Mouse (Mus musculus) liver, embryonic 11.5 days (tissue): Measurements from ENCODE around the gene Gabarap. TPM values are rescaled to one million over a fixed set of nuclear protein-coding genes. Genes with fewer than 3 reads are reported as not detected.

Experiments
- ATAC-seq: fragments of 200-750 bp; cut with Nextera tagmentation; replicated peaks from 2 replicates; pipeline ENCODE4 v1.8.0; 2017; ENCODE audit warnings: moderate number of reproducible peaks, mild to moderate bottlenecking, moderate TSS enrichment, moderate library complexity; ENCODE audit not compliant: low FRiP score
- DNase-seq: peaks from one replicate; pipeline ENCODE4 v3.0.0-alpha.2; 2017; ENCODE audit warnings: low spot score
- H3K27ac ChIP-seq: fragments of 300-500 bp; sonication (generic); 2 replicates; pipeline ENCODE4 v1.5.1; 2014; ENCODE audit warnings: mild to moderate bottlenecking, low read depth, low read length, control low read depth
- H3K27me3 ChIP-seq: fragments of 300-500 bp; sonication (generic); replicated peaks from 2 replicates; pipeline ENCODE4 v1.6.1; 2014; ENCODE audit warnings: low read length, mixed read lengths; ENCODE audit not compliant: control insufficient read depth, insufficient read depth
- H3K36me3 ChIP-seq: fragments of 300-500 bp; sonication (generic); 2 replicates; pipeline ENCODE4 v1.6.1; 2014; ENCODE audit warnings: mild to moderate bottlenecking, low read length, moderate library complexity, mixed read lengths; ENCODE audit not compliant: control insufficient read depth, insufficient read depth
- H3K4me1 ChIP-seq: fragments of 300-500 bp; sonication (generic); replicated peaks from 2 replicates; pipeline ENCODE4 v1.6.1; 2014; ENCODE audit warnings: low read length, mixed read lengths; ENCODE audit not compliant: control insufficient read depth, insufficient read depth
- H3K4me2 ChIP-seq: fragments of 300-500 bp; sonication (generic); 2 replicates; pipeline ENCODE4 v1.6.1; 2014; ENCODE audit warnings: mild to moderate bottlenecking, control low read depth, moderate library complexity
- H3K4me3 ChIP-seq: fragments of 300-500 bp; sonication (generic); 2 replicates; pipeline ENCODE4 v1.5.1; 2014; ENCODE audit warnings: low read depth, low read length, control low read depth
- H3K9ac ChIP-seq: fragments of 300-500 bp; sonication (generic); 2 replicates; pipeline ENCODE4 v1.6.1; 2014; ENCODE audit warnings: low read depth, low read length, control low read depth
- H3K9me3 ChIP-seq: fragments of 300-500 bp; sonication (generic); 2 replicates; pipeline ENCODE4 v1.6.1; 2016; ENCODE audit warnings: low read length, inconsistent platforms, mixed read lengths; ENCODE audit not compliant: control insufficient read depth
- WGBS: fragments of 180-500 bp; shearing (Covaris S2); extraction: QIAGEN DNeasy Blood & Tissue Kit; methylation state at CpG from one replicate; pipeline ENCODE4 v1.1.7; 2014; 5-methylcytosine and 5-hydroxymethylcytosine counted together
- microRNA counts: library from miRNA; unstranded; fragments of <30 nt; microRNA quantifications from one replicate; lab custom pipeline; 2015
- microRNA-seq: library from miRNA; unstranded; fragments of <30 nt; microRNA quantifications from one replicate; pipeline ENCODE4, GENCODE M21; 2017; ENCODE audit warnings: borderline number of aligned reads
- polyA plus RNA-seq: library from polyadenylated mRNA; unstranded; fragments of >200 nt; fragmentation: Nextera tagmentation; extraction: Ambion mirVana; gene quantifications from 2 replicates; pipeline ENCODE4 v1.2.1, GENCODE M21; 2014

Gene Gabarap
- polyA plus RNA-seq, 1 experiment from 2014 or later: 311 TPM

DNA sequence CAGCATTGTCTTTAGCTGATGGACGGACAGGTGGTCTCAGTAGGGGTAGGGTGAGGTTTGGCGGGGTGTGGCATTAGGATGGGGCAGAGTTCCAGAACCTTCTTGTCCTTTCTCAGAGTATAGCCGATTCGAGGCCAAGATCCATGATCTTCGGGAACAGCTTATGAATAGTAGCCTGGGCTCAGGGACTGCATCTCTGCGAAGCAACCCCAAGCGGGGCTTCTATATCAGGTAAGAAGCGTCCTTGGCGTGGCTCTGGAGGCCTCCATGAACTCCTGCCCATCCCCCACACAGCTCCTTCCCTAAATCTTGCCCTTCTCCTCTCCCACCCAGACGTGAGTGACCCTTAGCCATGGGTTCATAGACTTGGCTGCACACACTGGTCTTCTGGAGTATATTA, 48.7 kb downstream of the Gabarap start:
- Histone ChIP-seq H3K36me3 (no peaks in the 10 kb centered on the region; the same call in 1 of the 2 replicates), H3K27ac (no peak overlapping the region), H3K9ac (no peak overlapping the region), H3K9me3 (no peaks in the 10 kb centered on the region), H3K4me3 (no peak overlapping the region), H3K4me2 (no peak overlapping the region), H3K4me1 (peaks cover 4% of the 10 kb centered on the region; the same call in 1 of the 2 replicates), H3K27me3 (no peaks in the 10 kb centered on the region)
- DNase-seq: no peak
- WGBS: 88% methylated on average over 10 of the region's 10 CpGs
- ATAC-seq: no peak

DNA sequence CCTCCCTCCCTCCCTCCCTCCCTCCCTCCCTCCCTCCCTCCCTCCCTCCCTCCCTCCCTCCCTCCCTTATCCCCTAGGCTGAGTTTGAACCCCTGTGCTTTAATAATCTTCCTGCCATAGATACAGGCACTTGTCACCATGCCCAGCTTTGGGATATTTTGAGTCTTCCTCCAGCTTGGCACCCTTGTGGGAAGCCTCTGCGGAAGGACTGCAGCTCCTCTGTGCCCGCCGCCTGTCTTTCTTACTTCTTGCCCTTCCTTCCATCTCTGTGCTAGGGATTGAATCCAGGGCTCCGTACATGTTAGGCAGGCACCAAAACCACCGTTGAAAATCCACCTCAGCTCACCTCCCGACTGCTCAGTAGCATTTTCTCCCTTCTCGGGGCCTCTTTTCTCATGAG, 49.2 kb downstream of the Gabarap start:
- H3K27me3 ChIP-seq: no peaks in the 10 kb centered on the region
- H3K9ac ChIP-seq: no peak overlapping the region
- ATAC-seq (no peak), DNase-seq (no peak)
- H3K9me3 ChIP-seq: no peaks in the 10 kb centered on the region
- no peaks in the 10 kb centered on the region; the same call in 1 of the 2 replicates for H3K36me3 ChIP-seq
- WGBS: 72% methylated on average over 7 of the region's 7 CpGs
- no peak overlapping the region for H3K27ac ChIP-seq
- no peak overlapping the region for H3K4me3 ChIP-seq
- H3K4me2 ChIP-seq: no peak overlapping the region
- peaks cover 4% of the 10 kb centered on the region; the same call in 1 of the 2 replicates for H3K4me1 ChIP-seq

DNA sequence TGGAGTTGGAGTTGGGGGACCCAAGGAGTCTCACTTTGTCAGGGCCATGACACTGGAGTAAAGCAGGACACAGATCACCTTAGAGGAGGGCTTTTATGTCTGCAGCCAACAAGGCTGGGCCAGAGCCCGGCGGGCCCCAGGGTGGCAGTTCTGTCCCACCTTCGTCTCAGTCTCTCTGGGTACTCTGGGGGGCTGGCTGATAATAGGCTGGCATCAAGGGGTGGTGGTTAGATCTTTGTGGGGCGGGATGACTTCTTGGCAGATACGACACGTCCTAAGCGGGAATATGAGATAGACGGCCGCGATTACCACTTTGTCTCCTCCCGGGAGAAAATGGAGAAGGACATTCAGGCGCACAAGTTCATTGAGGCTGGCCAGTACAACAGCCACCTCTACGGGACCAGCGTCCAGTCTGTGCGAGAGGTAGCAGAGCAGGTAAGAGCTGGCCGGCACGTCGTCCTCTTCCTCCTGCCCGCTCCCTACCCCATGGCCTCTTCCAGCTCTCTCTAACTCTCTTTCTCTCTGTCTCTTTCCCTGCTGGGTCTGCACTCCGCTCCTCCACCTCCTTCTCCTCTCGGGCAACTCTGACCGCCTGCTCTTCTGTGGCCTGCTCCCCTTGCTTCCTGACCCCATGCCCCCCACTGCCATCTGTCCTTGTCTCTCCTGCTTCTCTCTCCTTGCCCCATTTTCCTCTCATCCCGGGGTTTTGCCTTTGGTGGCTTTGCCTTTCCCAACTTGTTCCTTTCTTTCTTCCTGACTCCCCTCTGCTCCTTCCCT, 51.6 kb downstream of the Gabarap start:
- 89% methylated on average over 23 of the region's 23 CpGs for whole genome bisulfite sequencing
- peaks cover 4% of the 10 kb centered on the region; the same call in 1 of the 2 replicates for H3K4me1 ChIP-seq
- no peaks in the 10 kb centered on the region for H3K9me3 ChIP-seq
- no peak for DNase-seq
- no peaks in the 10 kb centered on the region; the same call in 1 of the 2 replicates for H3K36me3 ChIP-seq
- H3K27ac ChIP-seq: no peak overlapping the region
- ATAC-seq: no peak
- H3K4me3 ChIP-seq: no peak overlapping the region
- no peaks in the 10 kb centered on the region for H3K27me3 ChIP-seq
- H3K4me2 ChIP-seq: no peak overlapping the region
- no peak overlapping the region for H3K9ac ChIP-seq

DNA sequence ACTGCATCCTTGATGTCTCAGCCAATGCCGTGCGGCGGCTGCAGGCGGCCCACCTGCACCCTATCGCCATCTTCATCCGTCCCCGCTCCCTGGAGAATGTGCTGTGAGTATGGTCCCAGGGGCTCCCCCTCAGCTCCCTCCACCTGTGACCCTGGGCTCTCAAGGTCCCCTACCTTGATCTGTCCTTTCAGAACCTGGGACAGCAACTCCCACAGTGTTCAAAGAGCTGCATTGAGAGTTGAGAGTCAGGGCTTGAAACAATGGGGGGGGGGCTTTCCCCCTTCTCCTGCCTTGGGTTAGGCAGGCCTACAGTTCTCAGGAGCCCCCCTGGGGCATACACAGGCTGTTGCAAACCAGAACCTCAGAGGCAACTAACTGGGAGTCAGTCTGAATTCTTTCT, 52.7 kb downstream of the Gabarap start:
- H3K4me3 ChIP-seq: no peak overlapping the region
- no peak for ATAC-seq

More for the DNA sequence above, 52.7 kb downstream of the Gabarap start:
- Histone ChIP-seq H3K9ac (no peak overlapping the region), H3K9me3 (no peaks in the 10 kb centered on the region), H3K27ac (no peak overlapping the region), H3K36me3 (no peaks in the 10 kb centered on the region; the same call in 1 of the 2 replicates), H3K27me3 (no peaks in the 10 kb centered on the region), H3K4me1 (peaks cover 4% of the 10 kb centered on the region; the same call in 1 of the 2 replicates), H3K4me2 (no peak overlapping the region)
- DNase-seq: no peak
- 88% methylated on average over 7 of the region's 7 CpGs for WGBS

MicroRNA genes within 50 kb of the gene (microRNA counts, 519-probe panel; counts per million panel counts)
- microRNA mmu-miR-324-3p (lab: Ali Mortazavi, UCI): not detected
- 5,452 counts per million, percentile 53 among the panel's probes with 10 or more counts for microRNA mmu-miR-324-5p (lab: Ali Mortazavi, UCI)

Small RNAs within 50 kb of the gene (microRNA-seq; reads per million reads assigned to microRNA genes)
- gene Gm44349: not detected
- gene Mir324: 6,372 reads per million, percentile 90 among the genes with 10 or more reads in this experiment

Other genes with a start within 250 kb of the Gabarap start
- 46.1 and 48.9 TPM in 2 replicates for gene Polr2a, start 232.5 kb upstream of the Gabarap start, polyA plus RNA-seq
- not detected in 2 replicates for gene Slc35g3, start 229.2 kb upstream of the Gabarap start, polyA plus RNA-seq
- 0.90 and 1.0 TPM in 2 replicates for gene Zbtb4, start 225.2 kb upstream of the Gabarap start, polyA plus RNA-seq
- 1.3 and 1.4 TPM in 2 replicates for gene Chrnb1, start 195.2 kb upstream of the Gabarap start, polyA plus RNA-seq
- gene Fgf11, start 189.3 kb upstream of the Gabarap start, polyA plus RNA-seq: 1.2 TPM in 2 replicates
- gene Tmem102, start 185.5 kb upstream of the Gabarap start, polyA plus RNA-seq: 0.96 and 1.2 TPM in 2 replicates
- not detected in 2 replicates for gene Gm39566, start 175.8 kb upstream of the Gabarap start, polyA plus RNA-seq
- gene Spem2, start 172.7 kb upstream of the Gabarap start, polyA plus RNA-seq: not detected in 2 replicates
- gene Spem1, start 169.0 kb upstream of the Gabarap start, polyA plus RNA-seq: not detected in 2 replicates
- gene Nlgn2, start 153.4 kb upstream of the Gabarap start, polyA plus RNA-seq: 2.8 and 3.4 TPM in 2 replicates
- gene Tmem256, start 152.6 kb upstream of the Gabarap start, polyA plus RNA-seq: 336 and 370 TPM in 2 replicates
- gene Plscr3, start 144.8 kb upstream of the Gabarap start, polyA plus RNA-seq: 63.5 and 70.1 TPM in 2 replicates
- gene Tnk1, start 132.4 kb upstream of the Gabarap start, polyA plus RNA-seq: 0.57 and 0.62 TPM in 2 replicates
- not detected in 2 replicates for gene Tmem95, start 113.1 kb upstream of the Gabarap start, polyA plus RNA-seq
- 2.3 and 3.6 TPM in 2 replicates for gene Kctd11, start 109.7 kb upstream of the Gabarap start, polyA plus RNA-seq
- 8.6 and 8.7 TPM in 2 replicates for gene Acap1, start 95.6 kb upstream of the Gabarap start, polyA plus RNA-seq
- gene 2810408A11Rik, start 90.2 kb upstream of the Gabarap start, polyA plus RNA-seq: 3.2 and 4.0 TPM in 2 replicates
- 9.5 and 10.5 TPM in 2 replicates for gene Neurl4, start 90.1 kb upstream of the Gabarap start, polyA plus RNA-seq
- gene Gps2, start 77.3 kb upstream of the Gabarap start, polyA plus RNA-seq: 121 and 130 TPM in 2 replicates
- 2,995 and 3,090 TPM in 2 replicates for gene Eif5a, start 69.2 kb upstream of the Gabarap start, polyA plus RNA-seq
- 1.3 and 1.7 TPM in 2 replicates for gene Ybx2, start 55.3 kb upstream of the Gabarap start, polyA plus RNA-seq
- 7.0 and 8.3 TPM in 2 replicates for gene Slc2a4, start 43.0 kb upstream of the Gabarap start, polyA plus RNA-seq
- 4.0 and 5.1 TPM in 2 replicates for gene Cldn7, start 26.4 kb upstream of the Gabarap start, polyA plus RNA-seq
- 20.8 and 24.0 TPM in 2 replicates for gene Ctdnep1, start 10.0 kb upstream of the Gabarap start, polyA plus RNA-seq
- gene Elp5, start 8.6 kb upstream of the Gabarap start, polyA plus RNA-seq: 131 and 146 TPM in 2 replicates
- 33.2 and 36.6 TPM in 2 replicates for gene Phf23, start 4.6 kb downstream of the Gabarap start, polyA plus RNA-seq
- 22.1 and 23.3 TPM in 2 replicates for gene Dvl2, start 9.5 kb downstream of the Gabarap start, polyA plus RNA-seq
- 85.7 and 89.7 TPM in 2 replicates for gene Acadvl, start 24.3 kb downstream of the Gabarap start, polyA plus RNA-seq
- 9.3 and 9.4 TPM in 2 replicates for gene Dlg4, start 25.8 kb downstream of the Gabarap start, polyA plus RNA-seq
- 0.40 and 0.66 TPM in 2 replicates for gene Asgr1, start 62.9 kb downstream of the Gabarap start, polyA plus RNA-seq
- 4.3 and 5.8 TPM in 2 replicates for gene Asgr2, start 101.5 kb downstream of the Gabarap start, polyA plus RNA-seq
- gene Mgl2, start 139.2 kb downstream of the Gabarap start, polyA plus RNA-seq: 0.63 and 1.5 TPM in 2 replicates
- 0.41 and 0.53 TPM in 2 replicates for gene Clec10a, start 165.1 kb downstream of the Gabarap start, polyA plus RNA-seq
- gene Slc16a11, start 221.6 kb downstream of the Gabarap start, polyA plus RNA-seq: 0.75 and 0.81 TPM in 2 replicates
- gene Slc16a13, start 229.9 kb downstream of the Gabarap start, polyA plus RNA-seq: 9.1 and 10.1 TPM in 2 replicates
- gene Bcl6b, start 238.7 kb downstream of the Gabarap start, polyA plus RNA-seq: 6.8 and 7.3 TPM in 2 replicates
- 138 and 140 TPM in 2 replicates for gene 0610010K14Rik, start 246.8 kb downstream of the Gabarap start, polyA plus RNA-seq
- 7.6 and 9.6 TPM in 2 replicates for gene Gm21988, start 248.7 kb downstream of the Gabarap start, polyA plus RNA-seq
- gene Rnasek, start 248.7 kb downstream of the Gabarap start, polyA plus RNA-seq: 184 and 188 TPM in 2 replicates